Mouse (Mus musculus) liver, embryonic 13.5 days (tissue): ENCODE results near the gene Mosmo. TPM values are rescaled to one million over a fixed set of nuclear protein-coding genes. Genes with fewer than 3 reads are reported as not detected.

Source experiments
- polyA plus RNA-seq: library from polyadenylated mRNA; unstranded; fragments of >200 nt; fragmentation: Nextera tagmentation; extraction: Ambion mirVana; gene quantifications from 2 replicates; pipeline ENCODE4 v1.2.1, GENCODE M21; 2015

The Mosmo gene
- polyA plus RNA-seq, 1 experiment from 2014 or later, result 7.4 TPM

Other genes with a start within 250 kb of the Mosmo start
- gene Uqcrc2, start 42.4 kb upstream of the Mosmo start, polyA plus RNA-seq, result 150 and 169 TPM in 2 replicates
- gene Pdzd9, start 7.3 kb upstream of the Mosmo start, polyA plus RNA-seq, result 0.08 and 0.09 TPM in 2 replicates
- 0.02 and 0.03 TPM in 2 replicates for gene Vwa3a, start 61.7 kb downstream of the Mosmo start, polyA plus RNA-seq
- gene Gm5737, start 134.7 kb downstream of the Mosmo start, polyA plus RNA-seq, result not detected in 2 replicates
- gene Eef2k, start 165.2 kb downstream of the Mosmo start, polyA plus RNA-seq, result 42.2 and 44.2 TPM in 2 replicates
- 19.3 and 21.1 TPM in 2 replicates for gene Polr3e, start 240.1 kb downstream of the Mosmo start, polyA plus RNA-seq